Mouse (Mus musculus) heart, postnatal 25 days (tissue): ENCODE measurements around the gene Hnrnpul1. TPM values are rescaled to one million over a fixed set of nuclear protein-coding genes. Genes with fewer than 3 reads are reported as not detected.
"Not testable (repeated sequence)": the region's sequence is repeated elsewhere in the genome, so short reads cannot be mapped to it uniquely, and the experiment has no call there.

ENCODE experiments used
- DNase-seq: peaks from one replicate; pipeline ENCODE4 v3.0.0; 2022; ENCODE audit warnings: low spot score
- intact Hi-C: fragments of 180-260 bp; cut with DNase I; formaldehyde crosslinking; loops from one replicate; pipeline ENCODE4 v1.15.1; 2025
- total RNA-seq, 2 experiments: library from RNA; stranded (reverse); gene quantifications; 2 replicates each; pipeline ENCODE4 v1.2.3; 2021

Hnrnpul1 gene
- total RNA-seq, 2 experiments from 2014 or later = 77.8 TPM

GRCm38 (mm10) chr7:25727800-25728199, 26.8 kb downstream of the Hnrnpul1 start:
- intact Hi-C loops = no loop called here
- DNase-seq = no peak

GRCm38 (mm10) chr7:25725886-25726285, 28.7 kb downstream of the Hnrnpul1 start:
- DNase-seq = no peak
- intact Hi-C loops = no loop called here

- intact Hi-C loops = loop anchor here (2.0 kb wide), 1 partner anchor 29 kb away; no protein-coding TSS in a partner anchor
- not testable (repeated sequence) for DNase-seq
Measured at GRCm38 (mm10) chr7:25721776-25722175, 32.8 kb downstream of the Hnrnpul1 start.

- intact Hi-C loops = loop anchor here (2.0 kb wide), 1 partner anchor 30 kb away; no protein-coding TSS in a partner anchor
- DNase-seq = no peak
Measured at GRCm38 (mm10) chr7:25720760-25721159, 33.8 kb downstream of the Hnrnpul1 start.

- DNase-seq = peak; percentile 49
- intact Hi-C loops = loop anchor here (2.0 kb wide), 2 partner anchors 31 to 33 kb away; partner anchors contain the start of gene Tgfb1
Measured at GRCm38 (mm10) chr7:25719761-25720610, 34.6 kb downstream of the Hnrnpul1 start.

GRCm38 (mm10) chr7:25718788-25719417, 35.7 kb downstream of the Hnrnpul1 start, which contains the start of gene Ccdc97:
Gene Ccdc97 (minus strand): TSS chr7:25719088.
- intact Hi-C loops = loop anchor here (2.0 kb wide), 1 partner anchor 32 kb away; the partner anchor contains the start of gene Tgfb1

GRCm38 (mm10) chr7:25717478-25717877, 37.1 kb downstream of the Hnrnpul1 start:
- intact Hi-C loops = no loop called here
- no peak for DNase-seq

More at GRCm38 (mm10) chr7:25718788-25719417, 35.7 kb downstream of the Hnrnpul1 start, which contains the start of gene Ccdc97:
- DNase-seq = peak; percentile 89

GRCm38 (mm10) chr7:25715731-25716271, 38.8 kb downstream of the Hnrnpul1 start:
- no peak for DNase-seq
- intact Hi-C loops = no loop called here

- no peak for DNase-seq
- intact Hi-C loops = no loop called here
Measured at GRCm38 (mm10) chr7:25714581-25714980, 40.0 kb downstream of the Hnrnpul1 start.

GRCm38 (mm10) chr7:25712801-25713200, 41.8 kb downstream of the Hnrnpul1 start:
- DNase-seq = no peak
- intact Hi-C loops = no loop called here

- intact Hi-C loops = no loop called here
- peak; percentile 79 for DNase-seq
Measured at GRCm38 (mm10) chr7:25711731-25712197, 42.8 kb downstream of the Hnrnpul1 start.

- intact Hi-C loops = no loop called here
- no peak for DNase-seq
Measured at GRCm38 (mm10) chr7:25711165-25711564, 43.4 kb downstream of the Hnrnpul1 start.

- DNase-seq = no peak
Measured at GRCm38 (mm10) chr7:25710519-25711130, 43.9 kb downstream of the Hnrnpul1 start.

GRCm38 (mm10) chr7:25709961-25710360, 44.6 kb downstream of the Hnrnpul1 start:
- intact Hi-C loops = no loop called here
- no peak for DNase-seq

More at GRCm38 (mm10) chr7:25710519-25711130, 43.9 kb downstream of the Hnrnpul1 start:
- intact Hi-C loops = no loop called here

GRCm38 (mm10) chr7:25707581-25708292, 46.8 kb downstream of the Hnrnpul1 start:
- intact Hi-C loops = loop anchor here (1.0 kb wide), 1 partner anchor 18 kb away; no protein-coding TSS in a partner anchor
- DNase-seq = peak; percentile 70

GRCm38 (mm10) chr7:25706578-25707170, 47.9 kb downstream of the Hnrnpul1 start:
- intact Hi-C loops = no loop called here
- DNase-seq = no peak

- intact Hi-C loops = loop anchor here (2.0 kb wide), 1 partner anchor 15 kb away; no protein-coding TSS in a partner anchor
- no peak for DNase-seq
Measured at GRCm38 (mm10) chr7:25705801-25706251, 48.7 kb downstream of the Hnrnpul1 start.

- no peak for DNase-seq
Measured at GRCm38 (mm10) chr7:25704716-25705364, 49.7 kb downstream of the Hnrnpul1 start.

More at GRCm38 (mm10) chr7:25704716-25705364, 49.7 kb downstream of the Hnrnpul1 start:
- intact Hi-C loops = loop anchor here (2.0 kb wide), 1 partner anchor 14 kb away; no protein-coding TSS in a partner anchor
